Mouse (Mus musculus) limb, embryonic 12.5 days (tissue): ENCODE measurements around the gene Ttc32. TPM values are rescaled to one million over a fixed set of nuclear protein-coding genes. Genes with fewer than 3 reads are reported as not detected.

ENCODE experiments used
- ATAC-seq: fragments of 200-750 bp; cut with Nextera tagmentation; 2 replicates; pipeline ENCODE4 v1.8.0; 2017; ENCODE audit warnings: low read depth, moderate TSS enrichment; ENCODE audit not compliant: insufficient number of reproducible peaks, insufficient read depth, low FRiP score, low TSS enrichment
- H3K27ac ChIP-seq: fragments of 300-500 bp; sonication (generic); 2 replicates; pipeline ENCODE4 v1.5.1; 2016; ENCODE audit warnings: mild to moderate bottlenecking, moderate library complexity
- H3K27me3 ChIP-seq: fragments of 300-500 bp; sonication (generic); 2 replicates; pipeline ENCODE4 v1.6.1; 2016; ENCODE audit warnings: mild to moderate bottlenecking, moderate library complexity
- H3K36me3 ChIP-seq: fragments of 300-500 bp; sonication (generic); 2 replicates; pipeline ENCODE4 v1.6.1; 2016; ENCODE audit warnings: mild to moderate bottlenecking, moderate library complexity
- H3K4me1 ChIP-seq: fragments of 300-500 bp; sonication (generic); replicated peaks from 2 replicates; pipeline ENCODE4 v1.6.1; 2016
- H3K4me2 ChIP-seq: fragments of 300-500 bp; sonication (generic); 2 replicates; pipeline ENCODE4 v1.6.1; 2016; ENCODE audit warnings: mild to moderate bottlenecking, moderate library complexity
- H3K4me3 ChIP-seq: fragments of 300-500 bp; sonication (generic); replicated peaks from 2 replicates; pipeline ENCODE4 v1.5.1; 2016; ENCODE audit warnings: mild to moderate bottlenecking
- H3K9ac ChIP-seq: fragments of 300-500 bp; sonication (generic); replicated peaks from 2 replicates; pipeline ENCODE4 v1.6.1; 2016; ENCODE audit warnings: mild to moderate bottlenecking, moderate library complexity
- H3K9me3 ChIP-seq: fragments of 300-500 bp; sonication (generic); 2 replicates; pipeline ENCODE4 v1.6.1; 2016; ENCODE audit warnings: mild to moderate bottlenecking, moderate library complexity
- WGBS: fragments of 180-500 bp; shearing (Covaris S2); methylation state at CpG from one replicate; pipeline ENCODE4 v1.1.7; 2016; 5-methylcytosine and 5-hydroxymethylcytosine counted together
- polyA plus RNA-seq: library from polyadenylated mRNA; unstranded; fragments of >200 nt; fragmentation: Nextera tagmentation; extraction: Ambion mirVana; gene quantifications from 2 replicates; pipeline ENCODE4 v1.2.1, GENCODE M21; 2016

The Ttc32 gene
- 15.7 and 17.2 TPM in 2 replicates for polyA plus RNA-seq

- H3K9ac ChIP-seq = peak within 1 kb of the TSS; percentile 88
- peak within 1 kb of the TSS; percentile 71 for H3K4me2 ChIP-seq
- H3K4me1 ChIP-seq = peaks cover 15% of the 10 kb centered on the region
- H3K36me3 ChIP-seq = peaks cover 14% of the 10 kb centered on the region
- H3K9me3 ChIP-seq = no peaks in the 10 kb centered on the region
- peak; percentile 91 for ATAC-seq
- peak within 1 kb of the TSS; percentile 99 for H3K27ac ChIP-seq
- H3K4me3 ChIP-seq = peak within 1 kb of the TSS; percentile 62
- H3K27me3 ChIP-seq = no peaks in the 10 kb centered on the region
- WGBS = under 1% methylated on average over 69 of the region's 69 CpGs
Observed at GRCm38 (mm10) chr12:9029888-9030723, at the start of gene Ttc32. Gene Ttc32, plus strand, starts transcription at chr12:9029997.

GRCm38 (mm10) chr12:8993231-8993630 lies 36.6 kb upstream of the Ttc32 start:
- Histone ChIP-seq H3K9me3 (no peaks in the 10 kb centered on the region), H3K4me2 (no peak overlapping the region), H3K36me3 (peaks cover 41% of the 10 kb centered on the region), H3K4me3 (no peak overlapping the region), H3K27ac (no peak overlapping the region), H3K4me1 (no peaks in the 10 kb centered on the region), H3K27me3 (no peaks in the 10 kb centered on the region), H3K9ac (no peak overlapping the region)
- WGBS = 77% methylated on average over 8 of the region's 8 CpGs
- ATAC-seq = no peak

GRCm38 (mm10) chr12:8998318-8998717 lies 31.5 kb upstream of the Ttc32 start:
- Histone ChIP-seq H3K4me1 (no peaks in the 10 kb centered on the region), H3K36me3 (peaks cover 22% of the 10 kb centered on the region), H3K4me3 (no peak overlapping the region), H3K4me2 (no peak overlapping the region), H3K27me3 (no peaks in the 10 kb centered on the region), H3K27ac (no peak overlapping the region), H3K9me3 (no peaks in the 10 kb centered on the region), H3K9ac (no peak overlapping the region)
- ATAC-seq = no peak
- WGBS = 92% methylated on average over 4 of the region's 4 CpGs

- peaks cover 19% of the 10 kb centered on the region for H3K36me3 ChIP-seq
- no peaks in the 10 kb centered on the region for H3K27me3 ChIP-seq
- no peak overlapping the region for H3K27ac ChIP-seq
- no peak overlapping the region for H3K9ac ChIP-seq
- H3K4me3 ChIP-seq = no peak overlapping the region
- ATAC-seq = no peak
- no peak overlapping the region for H3K4me2 ChIP-seq
- 0 out of 2 replicates have a peak, but pooled peaks cover 2% of the 10 kb centered on the region for H3K4me1 ChIP-seq
- no peaks in the 10 kb centered on the region for H3K9me3 ChIP-seq
- WGBS = 13% methylated on average over 5 of the region's 5 CpGs
Observed at GRCm38 (mm10) chr12:9002038-9002648, 27.7 kb upstream of the Ttc32 start.

GRCm38 (mm10) chr12:9007146-9007545 lies 22.7 kb upstream of the Ttc32 start:
- Histone ChIP-seq H3K27ac (no peak overlapping the region), H3K4me1 (0 out of 2 replicates have a peak, but pooled peaks cover 3% of the 10 kb centered on the region), H3K4me3 (no peak overlapping the region), H3K4me2 (no peak overlapping the region), H3K9me3 (no peaks in the 10 kb centered on the region), H3K9ac (no peak overlapping the region), H3K36me3 (peaks cover 28% of the 10 kb centered on the region; the same call in 1 of the 2 replicates), H3K27me3 (no peaks in the 10 kb centered on the region)
- 67% methylated on average over 4 of the region's 4 CpGs for WGBS
- ATAC-seq = no peak

GRCm38 (mm10) chr12:9007811-9008210 lies 22.0 kb upstream of the Ttc32 start:
- WGBS = 93% methylated on average over 6 of the region's 6 CpGs
- ATAC-seq = no peak
- no peak overlapping the region for H3K27ac ChIP-seq
- H3K9me3 ChIP-seq = no peaks in the 10 kb centered on the region
- H3K9ac ChIP-seq = no peak overlapping the region
- H3K4me2 ChIP-seq = no peak overlapping the region
- no peak overlapping the region for H3K4me3 ChIP-seq
- H3K4me1 ChIP-seq = 0 out of 2 replicates have a peak, but pooled peaks cover 3% of the 10 kb centered on the region
- H3K36me3 ChIP-seq = peaks cover 32% of the 10 kb centered on the region; the same call in 1 of the 2 replicates
- no peaks in the 10 kb centered on the region for H3K27me3 ChIP-seq

- 0 out of 2 replicates have a peak, but pooled peaks cover 3% of the 10 kb centered on the region for H3K4me1 ChIP-seq
- H3K27me3 ChIP-seq = no peaks in the 10 kb centered on the region
- H3K4me3 ChIP-seq = no peak overlapping the region
- no peak overlapping the region for H3K9ac ChIP-seq
- 75% methylated on average over 4 of the region's 4 CpGs for WGBS
- H3K36me3 ChIP-seq = peaks cover 33% of the 10 kb centered on the region; the same call in 1 of the 2 replicates
- no peak overlapping the region for H3K27ac ChIP-seq
- no peaks in the 10 kb centered on the region for H3K9me3 ChIP-seq
- no peak overlapping the region for H3K4me2 ChIP-seq
- ATAC-seq = no peak
Observed at GRCm38 (mm10) chr12:9010311-9010710, 19.5 kb upstream of the Ttc32 start.

GRCm38 (mm10) chr12:9016376-9016775 lies 13.4 kb upstream of the Ttc32 start:
- H3K9me3 ChIP-seq = no peaks in the 10 kb centered on the region
- no peak overlapping the region for H3K4me3 ChIP-seq
- no peak overlapping the region for H3K27ac ChIP-seq
- no peaks in the 10 kb centered on the region; the same call in 1 of the 2 replicates for H3K4me1 ChIP-seq
- H3K9ac ChIP-seq = no peak overlapping the region
- no peak overlapping the region for H3K4me2 ChIP-seq
- no peaks in the 10 kb centered on the region for H3K27me3 ChIP-seq
- peaks cover 40% of the 10 kb centered on the region for H3K36me3 ChIP-seq
- no peak for ATAC-seq
- 93% methylated on average over 9 of the region's 9 CpGs for WGBS

GRCm38 (mm10) chr12:9020431-9020830 lies 9.4 kb upstream of the Ttc32 start:
- WGBS = 93% methylated on average over 8 of the region's 8 CpGs

GRCm38 (mm10) chr12:9020986-9021385 lies 8.8 kb upstream of the Ttc32 start:
- ATAC-seq = no peak
- H3K27ac ChIP-seq = no peak overlapping the region
- H3K9ac ChIP-seq = no peak overlapping the region
- 76% methylated on average over 3 of the region's 3 CpGs for WGBS
- peaks cover 36% of the 10 kb centered on the region for H3K36me3 ChIP-seq
- H3K27me3 ChIP-seq = no peaks in the 10 kb centered on the region
- H3K4me3 ChIP-seq = no peak overlapping the region
- H3K9me3 ChIP-seq = no peaks in the 10 kb centered on the region
- H3K4me2 ChIP-seq = no peak overlapping the region
- H3K4me1 ChIP-seq = no peaks in the 10 kb centered on the region; the same call in 1 of the 2 replicates

More at GRCm38 (mm10) chr12:9020431-9020830, 9.4 kb upstream of the Ttc32 start:
- Histone ChIP-seq H3K27me3 (no peaks in the 10 kb centered on the region), H3K36me3 (peaks cover 39% of the 10 kb centered on the region), H3K9ac (no peak overlapping the region), H3K27ac (no peak overlapping the region), H3K4me3 (no peak overlapping the region), H3K4me2 (no peak overlapping the region), H3K9me3 (no peaks in the 10 kb centered on the region), H3K4me1 (no peaks in the 10 kb centered on the region; the same call in 1 of the 2 replicates)
- ATAC-seq = no peak

- ATAC-seq = no peak
- Histone ChIP-seq H3K4me2 (no peak overlapping the region), H3K9ac (no peak overlapping the region), H3K36me3 (peaks cover 29% of the 10 kb centered on the region), H3K27me3 (no peaks in the 10 kb centered on the region), H3K9me3 (no peaks in the 10 kb centered on the region), H3K4me3 (no peak overlapping the region), H3K27ac (no peak overlapping the region), H3K4me1 (no peaks in the 10 kb centered on the region; the same call in 1 of the 2 replicates)
- WGBS = 58% methylated on average over 4 of the region's 4 CpGs
Observed at GRCm38 (mm10) chr12:9023031-9023430, 6.8 kb upstream of the Ttc32 start.
